Mouse (Mus musculus) macrophage (primary cell): ENCODE measurements around the gene Cep57. TPM values are rescaled to one million over a fixed set of nuclear protein-coding genes. Genes with fewer than 3 reads are reported as not detected.

ENCODE experiments used
- polyA plus RNA-seq: library from polyadenylated mRNA; stranded (reverse); fragments of 250-400 nt; gene quantifications from 3 replicates; pipeline ENCODE4 v1.2.4, GENCODE M21; 2018; ENCODE audit warnings: inconsistent platforms

Gene Cep57
- polyA plus RNA-seq, 1 experiment from 2014 or later = 23.9 TPM

Other genes starting within 250 kb of the Cep57 start
- 32.7 to 43.4 TPM (median 35.4 TPM) in 3 replicates for gene Mtmr2, start 78.7 kb downstream of the Cep57 start, polyA plus RNA-seq
- 16.5 to 19.2 TPM (median 17.6 TPM) in 3 replicates for gene Fam76b, start 609 bp upstream of the Cep57 start, polyA plus RNA-seq